Mouse (Mus musculus) liver, adult (tissue): ENCODE data around the gene Dmxl2.

Experiments
- GATA4 ChIP-seq: IDR thresholded peaks from 2 replicates; pipeline ENCODE4 v1.6.1; 2014; ENCODE audit warnings: mild to moderate bottlenecking, low read length; ENCODE audit not compliant: insufficient replicate concordance

Dmxl2 gene

GRCm38 (mm10) chr9:54474031-54474430 lies 27.4 kb downstream of the Dmxl2 start:
- TF ChIP-seq GATA4 = no peak

- no peak for TF ChIP-seq GATA4
These were observed 28.6 kb downstream of the Dmxl2 start for GRCm38 (mm10) chr9:54472784-54473183.

GRCm38 (mm10) chr9:54469339-54469738 lies 32.1 kb downstream of the Dmxl2 start:
- TF ChIP-seq GATA4 = no peak

- TF ChIP-seq GATA4 = no peak
These were observed 33.9 kb downstream of the Dmxl2 start for GRCm38 (mm10) chr9:54467433-54467933.

GRCm38 (mm10) chr9:54463483-54464054 lies 37.9 kb downstream of the Dmxl2 start:
- TF ChIP-seq GATA4 = no peak

- TF ChIP-seq GATA4 = no peak
These were observed 62.4 kb downstream of the Dmxl2 start for GRCm38 (mm10) chr9:54439015-54439414.

- TF ChIP-seq GATA4 = no peak
These were observed 63.2 kb downstream of the Dmxl2 start for GRCm38 (mm10) chr9:54438246-54438645.

- no peak for TF ChIP-seq GATA4
These were observed 85.2 kb downstream of the Dmxl2 start for GRCm38 (mm10) chr9:54416238-54416637.

GRCm38 (mm10) chr9:54356756-54357155 lies 144.7 kb downstream of the Dmxl2 start:
- TF ChIP-seq GATA4 = no peak

GRCm38 (mm10) chr9:54342026-54342425 lies 159.4 kb downstream of the Dmxl2 start:
- TF ChIP-seq GATA4 = no peak

GRCm38 (mm10) chr9:54336532-54337144 lies 164.8 kb downstream of the Dmxl2 start:
- no peak for TF ChIP-seq GATA4

- no peak for TF ChIP-seq GATA4
These were observed 165.8 kb downstream of the Dmxl2 start for GRCm38 (mm10) chr9:54335582-54335981.

- no peak for TF ChIP-seq GATA4
These were observed 172.2 kb downstream of the Dmxl2 start for GRCm38 (mm10) chr9:54329201-54329600.

GRCm38 (mm10) chr9:54323456-54323855 lies 178.0 kb downstream of the Dmxl2 start:
- no peak for TF ChIP-seq GATA4

- TF ChIP-seq GATA4 = no peak
These were observed 185.1 kb downstream of the Dmxl2 start for GRCm38 (mm10) chr9:54316363-54316762.
